Mouse (Mus musculus) midbrain, embryonic 10.5 days (tissue): ENCODE data around the gene Mettl1. TPM values are rescaled to one million over a fixed set of nuclear protein-coding genes. Genes with fewer than 3 reads are reported as not detected.
A peak's percentile ranks its signal among the peaks of the same experiment; 100 is the strongest.

Experiments
- DNase-seq: peaks from one replicate; pipeline ENCODE4 v3.0.0-alpha.2; 2017; ENCODE audit warnings: low spot score
- H3K27ac ChIP-seq: fragments of 300-500 bp; sonication (generic); replicated peaks from 2 replicates; pipeline ENCODE4 v1.5.1; 2016; ENCODE audit warnings: mild to moderate bottlenecking
- H3K27me3 ChIP-seq: fragments of 300-500 bp; sonication (generic); 2 replicates; pipeline ENCODE4 v1.6.1; 2016; ENCODE audit warnings: low read depth, mild to moderate bottlenecking; ENCODE audit not compliant: poor library complexity, severe bottlenecking
- H3K36me3 ChIP-seq: fragments of 300-500 bp; sonication (generic); 2 replicates; pipeline ENCODE4 v1.6.1; 2016; ENCODE audit warnings: mild to moderate bottlenecking, moderate library complexity
- H3K4me1 ChIP-seq: fragments of 300-500 bp; sonication (generic); 2 replicates; pipeline ENCODE4 v1.6.1; 2016
- H3K4me3 ChIP-seq: fragments of 300-500 bp; sonication (generic); 2 replicates; pipeline ENCODE4 v1.5.1; 2016; ENCODE audit warnings: mild to moderate bottlenecking, moderate library complexity
- H3K9me3 ChIP-seq: fragments of 300-500 bp; sonication (generic); replicated peaks from 2 replicates; pipeline ENCODE4 v1.6.1; 2016; ENCODE audit warnings: mild to moderate bottlenecking
- WGBS: fragments of 180-500 bp; shearing (Covaris S2); methylation state at CpG from one replicate; pipeline ENCODE4 v1.1.7; 2016; 5-methylcytosine and 5-hydroxymethylcytosine counted together
- microRNA counts: library from miRNA; unstranded; fragments of <30 nt; microRNA quantifications from one replicate; lab custom pipeline; 2017
- microRNA-seq: library from miRNA; unstranded; fragments of <30 nt; microRNA quantifications from one replicate; pipeline ENCODE4, GENCODE M21; 2017
- polyA plus RNA-seq: library from polyadenylated mRNA; unstranded; fragments of >200 nt; fragmentation: Nextera tagmentation; extraction: Ambion mirVana; gene quantifications from 2 replicates; pipeline ENCODE4 v1.2.1, GENCODE M21; 2016

Mettl1 gene
- polyA plus RNA-seq, 1 experiment from 2014 or later, result 56.7 TPM

- Histone ChIP-seq H3K9me3 (no peaks in the 10 kb centered on the region; the same call in 1 of the 2 replicates), H3K27ac (no peak overlapping the region), H3K4me1 (peaks cover 45% of the 10 kb centered on the region), H3K27me3 (peaks cover 88% of the 10 kb centered on the region), H3K36me3 (no peaks in the 10 kb centered on the region), H3K4me3 (no peak overlapping the region)
- no peak for DNase-seq
- WGBS, result 57% methylated on average over 5 of the region's 5 CpGs
These were observed 42.7 kb downstream of the Mettl1 start for GRCm38 (mm10) chr10:127083915-127084306.

GRCm38 (mm10) chr10:127085052-127085451 lies 43.8 kb downstream of the Mettl1 start:
- Histone ChIP-seq H3K36me3 (no peaks in the 10 kb centered on the region), H3K4me1 (peaks cover 34% of the 10 kb centered on the region), H3K4me3 (no peak overlapping the region), H3K9me3 (no peaks in the 10 kb centered on the region; the same call in 1 of the 2 replicates), H3K27ac (no peak overlapping the region), H3K27me3 (peaks cover 88% of the 10 kb centered on the region)
- WGBS, result 89% methylated on average over 9 of the region's 9 CpGs
- no peak for DNase-seq

- no peak overlapping the region for H3K4me3 ChIP-seq
- DNase-seq, result no peak
- WGBS, result 72% methylated on average over 6 of the region's 6 CpGs
- H3K27ac ChIP-seq, result no peak overlapping the region
- H3K4me1 ChIP-seq, result peaks cover 33% of the 10 kb centered on the region
- no peaks in the 10 kb centered on the region for H3K36me3 ChIP-seq
- peaks cover 88% of the 10 kb centered on the region for H3K27me3 ChIP-seq
- no peaks in the 10 kb centered on the region for H3K9me3 ChIP-seq
These were observed 44.4 kb downstream of the Mettl1 start for GRCm38 (mm10) chr10:127085633-127086032.

DNA sequence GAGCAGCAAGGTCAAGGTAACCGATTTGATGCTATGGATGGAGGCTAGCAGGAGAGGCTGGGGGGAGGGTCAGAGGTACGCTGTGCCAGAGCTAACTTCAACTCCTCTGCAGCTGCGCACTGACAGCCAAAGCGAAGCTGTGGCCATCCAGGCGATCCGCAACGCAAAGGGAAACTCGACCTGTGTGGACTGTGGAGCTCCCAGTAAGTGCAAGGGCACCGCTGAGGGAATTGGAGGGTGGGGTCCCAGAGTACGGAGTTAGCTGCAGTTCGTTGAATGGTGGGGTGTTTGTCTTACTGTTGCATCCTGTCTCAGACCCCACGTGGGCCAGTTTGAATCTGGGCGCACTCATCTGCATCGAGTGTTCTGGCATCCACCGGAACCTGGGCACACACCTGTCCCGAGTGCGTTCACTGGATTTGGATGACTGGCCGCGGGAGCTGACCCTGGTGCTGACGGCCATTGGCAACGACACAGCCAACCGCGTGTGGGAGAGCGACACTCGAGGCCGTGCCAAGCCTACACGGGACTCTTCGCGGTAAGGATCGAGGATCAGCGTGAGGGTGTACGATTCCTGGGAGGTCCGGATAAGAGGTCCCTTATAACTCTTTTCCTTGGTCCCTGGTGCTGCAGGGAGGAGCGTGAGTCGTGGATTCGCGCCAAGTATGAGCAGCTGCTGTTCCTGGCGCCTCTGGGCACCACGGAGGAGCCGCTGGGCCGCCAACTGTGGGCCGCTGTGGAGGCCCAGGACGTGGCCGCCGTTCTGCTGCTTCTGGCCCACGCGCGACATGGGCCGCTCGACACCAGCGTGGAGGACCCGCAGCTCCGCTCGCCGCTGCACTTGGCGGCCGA lies 49.6 kb downstream of the Mettl1 start:
- peaks cover 72% of the 10 kb centered on the region for H3K27me3 ChIP-seq
- no peak for DNase-seq

GRCm38 (mm10) chr10:127091507-127092396 lies 50.5 kb downstream of the Mettl1 start:
- Histone ChIP-seq H3K27me3 (peaks cover 72% of the 10 kb centered on the region), H3K4me3 (peak overlapping the region; percentile 40), H3K27ac (no peak overlapping the region), H3K36me3 (peaks cover 21% of the 10 kb centered on the region), H3K9me3 (no peaks in the 10 kb centered on the region), H3K4me1 (peaks cover 20% of the 10 kb centered on the region)
- no peak for DNase-seq
- 9% methylated on average over 51 of the region's 51 CpGs for WGBS

More for the DNA sequence above, 49.6 kb downstream of the Mettl1 start:
- WGBS, result 8% methylated on average over 57 of the region's 57 CpGs
- H3K4me3 ChIP-seq, result peak overlapping the region; percentile 40
- no peaks in the 10 kb centered on the region for H3K9me3 ChIP-seq
- H3K27ac ChIP-seq, result no peak overlapping the region
- peaks cover 20% of the 10 kb centered on the region for H3K4me1 ChIP-seq
- H3K36me3 ChIP-seq, result peaks cover 11% of the 10 kb centered on the region

- DNase-seq, result no peak
- H3K27me3 ChIP-seq, result peaks cover 62% of the 10 kb centered on the region
- 54% methylated on average over 4 of the region's 4 CpGs for WGBS
- no peak overlapping the region for H3K4me3 ChIP-seq
- peaks cover 31% of the 10 kb centered on the region for H3K36me3 ChIP-seq
- H3K27ac ChIP-seq, result no peak overlapping the region
- peaks cover 20% of the 10 kb centered on the region for H3K4me1 ChIP-seq
- H3K9me3 ChIP-seq, result no peaks in the 10 kb centered on the region
These were observed 51.5 kb downstream of the Mettl1 start for GRCm38 (mm10) chr10:127092742-127093141.

DNA sequence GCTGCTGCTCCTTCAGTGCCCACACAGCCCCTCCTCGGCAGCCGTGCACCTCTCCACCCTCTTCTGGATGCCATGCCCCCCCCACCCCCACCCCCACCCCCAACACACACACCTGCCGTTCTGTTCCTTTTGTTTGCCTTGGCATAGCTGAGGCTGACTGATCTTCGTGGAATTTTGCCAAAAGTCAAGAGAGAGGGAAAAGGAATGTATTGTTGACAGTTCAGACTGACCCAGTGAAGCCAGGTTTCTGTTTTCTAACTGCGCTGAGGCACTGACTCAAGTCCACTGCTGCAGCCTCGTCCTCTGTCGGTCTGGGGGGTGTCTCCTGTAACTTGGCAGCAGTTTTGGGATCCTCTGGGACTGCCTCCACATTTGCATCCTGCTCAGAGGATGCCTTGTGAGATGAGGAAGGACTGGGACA lies 53.2 kb downstream of the Mettl1 start:
- Histone ChIP-seq H3K4me3 (no peak overlapping the region), H3K9me3 (no peaks in the 10 kb centered on the region), H3K27ac (no peak overlapping the region), H3K27me3 (peaks cover 46% of the 10 kb centered on the region), H3K36me3 (peaks cover 47% of the 10 kb centered on the region), H3K4me1 (peaks cover 20% of the 10 kb centered on the region)
- no peak for DNase-seq
- WGBS, result 66% methylated on average over 7 of the region's 7 CpGs

MicroRNAs within 50 kb of the gene (microRNA counts, 519-probe panel; counts per million panel counts)
- microRNA mmu-miR-26a (lab: Ali Mortazavi, UCI) (not detected), microRNA mmu-miR-546 (lab: Ali Mortazavi, UCI) (not detected)

Small RNA genes lying within 50 kb of the gene (microRNA-seq; reads per million reads assigned to microRNA genes)
- gene Mir26a-2, result 29.9 reads per million, percentile 36 among the genes with 10 or more reads in this experiment
- not detected for gene Mir546

Other genes with a start within 250 kb of the Mettl1 start
- gene Atp23, start 140.1 kb upstream of the Mettl1 start, polyA plus RNA-seq, result 16.9 and 17.7 TPM in 2 replicates
- 36.8 and 39.3 TPM in 2 replicates for gene Ctdsp2, start 62.7 kb upstream of the Mettl1 start, polyA plus RNA-seq
- gene Avil, start 40.7 kb upstream of the Mettl1 start, polyA plus RNA-seq, result 0.36 and 2.2 TPM in 2 replicates
- gene Tsfm, start 10.6 kb upstream of the Mettl1 start, polyA plus RNA-seq, result 101 and 107 TPM in 2 replicates
- 0.19 and 0.26 TPM in 2 replicates for gene Eef1akmt3, start 99 bp downstream of the Mettl1 start, polyA plus RNA-seq
- gene Cyp27b1, start 6.8 kb downstream of the Mettl1 start, polyA plus RNA-seq, result 0.07 and 0.22 TPM in 2 replicates
- 1.3 and 1.7 TPM in 2 replicates for gene March9, start 18.8 kb downstream of the Mettl1 start, polyA plus RNA-seq
- 2,811 and 2,916 TPM in 2 replicates for gene Cdk4, start 22.1 kb downstream of the Mettl1 start, polyA plus RNA-seq
- gene Tspan31, start 28.9 kb downstream of the Mettl1 start, polyA plus RNA-seq, result 197 and 208 TPM in 2 replicates
- 0.10 and 0.19 TPM in 2 replicates for gene Agap2, start 33.9 kb downstream of the Mettl1 start, polyA plus RNA-seq
- gene Os9, start 79.7 kb downstream of the Mettl1 start, polyA plus RNA-seq, result 62.3 and 83.0 TPM in 2 replicates
- gene B4galnt1, start 123.8 kb downstream of the Mettl1 start, polyA plus RNA-seq, result 4.9 and 6.1 TPM in 2 replicates
- gene Slc26a10, start 139.2 kb downstream of the Mettl1 start, polyA plus RNA-seq, result 0.87 and 1.4 TPM in 2 replicates
- gene Arhgef25, start 148.7 kb downstream of the Mettl1 start, polyA plus RNA-seq, result 24.8 and 28.7 TPM in 2 replicates
- 119 and 142 TPM in 2 replicates for gene Dtx3, start 154.3 kb downstream of the Mettl1 start, polyA plus RNA-seq
- 16.5 and 18.1 TPM in 2 replicates for gene Pip4k2c, start 170.2 kb downstream of the Mettl1 start, polyA plus RNA-seq
- gene Kif5a, start 221.9 kb downstream of the Mettl1 start, polyA plus RNA-seq, result 14.9 and 29.4 TPM in 2 replicates
- gene Dctn2, start 225.0 kb downstream of the Mettl1 start, polyA plus RNA-seq, result 212 and 239 TPM in 2 replicates
- gene Mbd6, start 247.6 kb downstream of the Mettl1 start, polyA plus RNA-seq, result 11.9 and 13.0 TPM in 2 replicates